Mouse (Mus musculus) embryonic fibroblast, embryonic 13.5 days (primary cell): ENCODE measurements at regions not wholly inside any gene's neighbourhood (a gene's known extent, or its start where the extent isn't known, plus 50 kb on each side); places are given as distances from the start of the nearest gene placed in this dataset.

ENCODE experiments used
- CTCF ChIP-seq: IDR thresholded peaks from 2 replicates; pipeline ENCODE4 v1.5.1; 2011; ENCODE audit warnings: mild to moderate bottlenecking, control low read depth, low read length, moderate library complexity, borderline replicate concordance; ENCODE audit not compliant: insufficient read depth
- POLR2A ChIP-seq: IDR thresholded peaks from 2 replicates; pipeline ENCODE4 v1.6.1; 2011; ENCODE audit warnings: low read depth, mild to moderate bottlenecking, control low read depth, low read length, moderate library complexity

GRCm38 (mm10) chr12:45946918-45947317 lies 871.8 kb downstream of the Nova1 start:
- TF ChIP-seq POLR2A (no peak), CTCF (no peak)
